Mouse (Mus musculus) cortical plate, adult 2 months (tissue): ENCODE measurements around the gene Cd37. TPM values are rescaled to one million over a fixed set of nuclear protein-coding genes. Genes with fewer than 3 reads are reported as not detected.

Experiments used
- H3K27ac ChIP-seq: fragments of 200-500 bp; 2 replicates; pipeline ENCODE4 v1.5.1; 2012; ENCODE audit warnings: low read length, control low read depth, inconsistent platforms; ENCODE audit not compliant: insufficient read depth
- H3K4me1 ChIP-seq: fragments of 200-500 bp; 2 replicates; pipeline ENCODE4 v1.6.1; 2011; ENCODE audit warnings: low read length; ENCODE audit not compliant: control insufficient read depth, insufficient read depth
- H3K4me3 ChIP-seq: fragments of 200-500 bp; 2 replicates; pipeline ENCODE4 v1.5.1; 2011; ENCODE audit warnings: mild to moderate bottlenecking, low read length, control low read depth; ENCODE audit not compliant: insufficient read depth
- CTCF ChIP-seq: fragments of 200-500 bp; IDR thresholded peaks from 2 replicates; pipeline ENCODE4 v1.5.1; 2011; ENCODE audit warnings: mild to moderate bottlenecking, control low read depth, low read length; ENCODE audit not compliant: insufficient read depth; ENCODE audit errors: extremely low read depth
- POLR2A ChIP-seq: fragments of 200-500 bp; IDR thresholded peaks from 2 replicates; pipeline ENCODE4 v1.6.1; 2011; ENCODE audit warnings: mild to moderate bottlenecking, low read length, control low read depth; ENCODE audit not compliant: insufficient read depth; ENCODE audit errors: extremely low read depth
- polyA plus RNA-seq: library from polyadenylated mRNA; depleted of rRNA; stranded (reverse); fragments of >200 nt; gene quantifications from 2 replicates; pipeline ENCODE4 v1.2.3, GENCODE M21; 2012

Gene Cd37
- polyA plus RNA-seq, 1 experiment = 11.9 TPM

- Histone ChIP-seq H3K4me3 (no peak overlapping the region), H3K4me1 (peaks cover 3% of the 10 kb centered on the region; the same call in 1 of the 2 replicates), H3K27ac (no peak overlapping the region)
- TF ChIP-seq POLR2A = no peak
- no peak for TF ChIP-seq CTCF
Measured at GRCm38 (mm10) chr7:45235656-45236180, 3.2 kb downstream of the Cd37 start.

DNA sequence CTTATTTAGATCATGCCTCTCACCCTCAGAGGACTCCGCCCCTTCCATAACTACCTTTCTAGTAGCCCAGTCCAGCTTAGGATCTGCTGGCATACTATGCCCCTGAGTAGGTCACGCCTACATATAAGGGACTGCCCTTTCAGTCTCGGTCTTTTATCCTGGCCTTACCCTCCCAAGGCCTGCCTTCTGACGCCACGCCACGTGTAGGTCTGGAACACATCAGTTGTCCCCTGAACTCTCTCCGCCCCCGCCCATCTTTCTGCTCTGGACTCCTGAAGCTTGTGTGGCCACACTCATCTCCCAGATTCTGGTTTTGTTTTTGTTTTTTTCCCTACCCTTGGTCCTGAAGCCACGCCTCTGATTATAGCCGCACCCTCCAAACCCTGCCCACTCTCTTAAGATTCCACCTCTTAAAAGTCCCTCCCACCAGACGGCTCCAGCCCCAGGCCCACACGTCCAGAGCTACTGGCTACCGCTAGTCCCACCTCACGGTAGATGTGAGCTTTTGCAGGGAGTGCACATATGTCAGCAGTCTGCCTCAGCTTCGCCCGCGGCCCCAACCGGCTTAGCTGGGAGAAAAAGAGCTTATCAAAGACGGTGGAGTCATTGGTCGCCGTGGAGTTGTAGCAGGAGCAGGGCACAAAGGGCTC, 3.9 kb downstream of the Cd37 start:
- Histone ChIP-seq H3K27ac (peak overlapping the region; percentile 95), H3K4me1 (peaks cover 3% of the 10 kb centered on the region; the same call in 1 of the 2 replicates), H3K4me3 (no peak overlapping the region)
- TF ChIP-seq POLR2A (peak; percentile 24; the same call in 1 of the 2 replicates), CTCF (no peak)

DNA sequence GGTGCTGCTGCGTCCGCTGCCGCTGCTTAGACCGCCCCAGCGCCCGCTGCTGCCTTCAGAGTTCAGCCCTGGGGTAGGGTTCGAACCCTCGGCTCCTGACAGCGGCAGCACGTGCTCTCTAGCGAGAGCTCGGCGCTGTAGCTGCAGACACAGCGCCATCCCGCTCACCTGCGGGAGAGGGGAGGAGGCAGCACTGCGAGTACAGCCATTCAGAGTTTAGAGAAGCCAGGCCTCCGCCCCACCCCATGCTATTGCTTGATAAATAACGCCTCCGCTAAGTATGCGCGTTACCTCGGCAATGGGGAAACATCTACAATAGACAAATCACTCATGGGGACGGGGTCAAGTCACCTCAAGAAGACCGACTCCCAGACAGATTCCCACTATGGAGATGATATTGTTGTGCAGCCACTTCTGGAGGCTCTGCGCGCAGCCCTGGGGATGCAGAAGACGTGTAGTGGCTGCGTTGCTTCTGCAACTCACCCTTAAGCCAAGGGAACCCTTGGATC, 4.5 kb downstream of the Cd37 start:
- TF ChIP-seq POLR2A (no peak), CTCF (no peak)
- H3K4me3 ChIP-seq = no peak overlapping the region
- peaks cover 3% of the 10 kb centered on the region; the same call in 1 of the 2 replicates for H3K4me1 ChIP-seq
- peak overlapping the region; percentile 95 for H3K27ac ChIP-seq

GRCm38 (mm10) chr7:45233580-45234332, 5.2 kb downstream of the Cd37 start:
- Histone ChIP-seq H3K4me1 (peaks cover 3% of the 10 kb centered on the region; the same call in 1 of the 2 replicates), H3K27ac (peak overlapping the region; percentile 95), H3K4me3 (no peak overlapping the region)
- TF ChIP-seq POLR2A = 0 out of 2 replicates have a peak, but pooled peaks have one; percentile 3
- TF ChIP-seq CTCF = no peak

- H3K4me1 ChIP-seq = peaks cover 3% of the 10 kb centered on the region; the same call in 1 of the 2 replicates
- H3K4me3 ChIP-seq = no peak overlapping the region
- TF ChIP-seq CTCF (no peak), POLR2A (no peak)
- H3K27ac ChIP-seq = peak overlapping the region; percentile 82
Measured at GRCm38 (mm10) chr7:45232716-45233465, 6.0 kb downstream of the Cd37 start.

GRCm38 (mm10) chr7:45231941-45232340, 7.0 kb downstream of the Cd37 start:
- Histone ChIP-seq H3K4me1 (peaks cover 3% of the 10 kb centered on the region; the same call in 1 of the 2 replicates), H3K4me3 (no peak overlapping the region), H3K27ac (no peak overlapping the region)
- TF ChIP-seq CTCF (no peak), POLR2A (no peak)

DNA sequence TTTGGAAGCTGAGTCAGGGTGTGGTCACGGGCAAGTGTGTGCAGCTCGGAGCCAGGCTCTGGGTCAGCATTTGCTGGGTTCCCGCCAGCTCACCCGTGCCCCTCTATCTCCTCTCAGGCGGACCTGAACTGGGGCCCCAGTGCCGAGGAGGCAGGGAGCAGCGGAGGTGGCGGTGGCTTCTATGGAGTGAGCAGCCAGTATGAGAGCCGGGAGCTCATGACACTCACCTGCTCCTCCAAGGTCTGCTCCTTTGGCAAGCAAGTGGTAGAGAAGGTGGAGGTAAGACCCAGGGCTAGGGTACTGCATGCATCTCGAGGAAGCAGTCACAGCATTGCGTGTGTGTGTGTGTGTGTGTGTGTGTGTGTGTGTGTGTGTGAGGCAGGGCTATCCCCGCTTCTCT, 7.7 kb downstream of the Cd37 start:
- TF ChIP-seq CTCF = no peak
- peaks cover 3% of the 10 kb centered on the region; the same call in 1 of the 2 replicates for H3K4me1 ChIP-seq
- H3K27ac ChIP-seq = no peak overlapping the region
- no peak overlapping the region for H3K4me3 ChIP-seq

DNA sequence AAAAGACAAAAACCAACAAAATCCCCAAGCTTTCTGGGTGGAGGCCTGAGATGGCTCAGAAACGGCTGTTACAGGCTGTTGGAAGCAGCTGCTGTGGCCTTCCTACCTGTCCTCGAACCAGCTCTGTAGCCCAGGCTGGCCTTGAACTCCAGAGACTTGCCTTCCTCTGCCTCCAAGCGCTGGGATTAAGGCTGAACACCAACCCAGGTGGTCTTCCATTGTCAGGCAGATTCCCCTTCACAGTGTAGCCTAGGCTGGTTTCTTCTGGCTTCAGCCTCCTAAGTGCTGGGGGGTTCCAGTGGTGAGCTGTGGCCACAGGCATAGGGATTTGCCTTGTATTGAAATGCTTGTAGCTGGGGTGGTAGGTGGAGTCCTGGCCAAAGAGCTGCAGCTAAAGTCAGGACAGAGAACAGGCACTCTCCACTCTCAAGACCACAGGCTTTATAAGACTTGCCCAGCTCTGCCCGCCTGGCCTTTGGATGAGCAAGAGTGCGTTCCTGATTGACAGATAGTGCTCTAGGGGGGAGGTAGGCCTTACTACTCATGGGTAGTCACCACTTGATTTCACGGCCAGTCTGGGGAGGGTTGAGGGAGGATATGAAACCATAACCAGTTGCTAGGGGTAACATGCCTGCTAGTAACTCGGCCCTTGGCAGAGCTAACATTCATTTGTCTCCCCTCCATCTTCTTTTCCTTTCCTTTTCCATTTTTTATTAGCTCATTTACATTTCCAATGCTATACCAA, 9.3 kb downstream of the Cd37 start:
- Histone ChIP-seq H3K27ac (no peak overlapping the region), H3K4me3 (no peak overlapping the region), H3K4me1 (peaks cover 2% of the 10 kb centered on the region; the same call in 1 of the 2 replicates)
- no peak for TF ChIP-seq POLR2A
- TF ChIP-seq CTCF = no peak
